Mouse (Mus musculus): Measurements from ENCODE around the gene Trhde.

Trhde gene

DNA sequence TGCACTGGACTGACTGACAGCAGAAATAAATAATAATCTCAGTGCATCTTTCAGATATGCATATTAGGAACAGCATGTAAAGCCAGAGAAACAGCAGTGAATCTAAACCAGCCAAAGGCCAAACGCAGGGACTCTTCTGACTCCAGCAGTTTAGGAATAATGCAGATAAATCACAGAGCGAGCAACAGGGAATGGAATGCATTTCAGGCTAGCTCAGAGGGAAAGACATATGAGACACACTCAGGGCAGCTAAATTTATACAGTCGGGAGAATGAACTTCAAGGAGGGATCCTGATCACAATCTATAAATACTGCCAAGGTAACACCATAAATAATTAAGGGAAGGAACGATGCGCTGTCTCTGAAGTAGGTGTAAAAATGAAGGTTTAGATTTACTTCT, 66.4 kb downstream of the Trhde start:
- DNase-seq, result no peak

DNA sequence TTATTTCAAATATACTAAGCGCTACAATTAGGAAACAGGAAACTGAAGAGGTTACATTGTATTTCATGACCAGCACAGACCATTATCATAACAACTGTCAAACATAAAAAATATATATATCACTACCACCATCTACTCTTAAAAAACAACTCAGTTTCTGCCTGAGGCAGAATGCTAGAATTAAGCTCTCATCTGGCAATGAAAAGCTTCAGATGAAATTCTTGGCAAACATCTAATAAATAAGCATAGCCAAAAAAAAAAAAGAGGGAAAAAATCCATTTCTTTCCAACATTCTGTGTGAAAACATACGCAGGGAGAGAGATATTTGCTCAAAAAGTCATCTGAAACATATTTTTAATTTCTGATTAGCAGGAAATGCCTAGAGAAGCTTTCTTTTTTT, 67.0 kb downstream of the Trhde start:
- no peak for DNase-seq

DNA sequence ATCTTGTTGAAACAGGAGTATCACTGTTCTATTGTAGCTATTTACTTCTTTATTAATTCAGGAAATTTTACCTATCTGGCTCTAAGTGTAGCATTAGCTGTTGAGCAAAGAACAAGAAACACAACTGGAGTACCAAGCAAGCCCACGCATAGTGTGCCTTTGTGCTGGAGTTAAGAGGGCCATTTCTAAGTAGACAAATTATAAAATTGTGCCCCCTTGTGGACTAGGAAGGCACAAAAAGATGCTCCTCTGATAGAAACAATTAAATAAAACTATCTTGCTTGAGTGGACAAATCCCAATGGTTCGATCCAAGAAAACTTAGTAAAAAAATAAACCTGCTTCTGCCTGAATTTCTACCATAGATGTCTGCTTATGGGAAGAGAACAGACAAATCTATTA, 76.5 kb downstream of the Trhde start:
- no peak for DNase-seq

DNA sequence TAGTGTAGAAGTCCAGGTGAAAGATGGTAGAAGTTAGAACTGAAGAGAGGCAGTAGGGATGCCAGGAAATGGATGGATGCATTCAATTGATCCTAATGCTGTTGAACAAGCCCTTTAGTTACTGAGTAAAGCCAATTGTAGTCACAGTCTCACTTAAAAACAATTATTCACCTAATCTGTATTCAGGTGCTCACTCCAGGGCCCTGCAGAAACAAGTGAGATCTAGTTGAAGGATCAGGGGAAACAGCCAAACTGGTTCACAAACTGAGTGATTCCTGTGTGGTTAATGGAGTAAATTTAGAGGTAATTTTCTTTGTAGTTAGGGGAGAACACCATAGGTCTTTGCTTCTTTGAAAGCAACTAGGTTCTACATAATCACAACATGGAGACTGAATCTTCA, 100.3 kb downstream of the Trhde start:
- DNase-seq, result no peak

DNA sequence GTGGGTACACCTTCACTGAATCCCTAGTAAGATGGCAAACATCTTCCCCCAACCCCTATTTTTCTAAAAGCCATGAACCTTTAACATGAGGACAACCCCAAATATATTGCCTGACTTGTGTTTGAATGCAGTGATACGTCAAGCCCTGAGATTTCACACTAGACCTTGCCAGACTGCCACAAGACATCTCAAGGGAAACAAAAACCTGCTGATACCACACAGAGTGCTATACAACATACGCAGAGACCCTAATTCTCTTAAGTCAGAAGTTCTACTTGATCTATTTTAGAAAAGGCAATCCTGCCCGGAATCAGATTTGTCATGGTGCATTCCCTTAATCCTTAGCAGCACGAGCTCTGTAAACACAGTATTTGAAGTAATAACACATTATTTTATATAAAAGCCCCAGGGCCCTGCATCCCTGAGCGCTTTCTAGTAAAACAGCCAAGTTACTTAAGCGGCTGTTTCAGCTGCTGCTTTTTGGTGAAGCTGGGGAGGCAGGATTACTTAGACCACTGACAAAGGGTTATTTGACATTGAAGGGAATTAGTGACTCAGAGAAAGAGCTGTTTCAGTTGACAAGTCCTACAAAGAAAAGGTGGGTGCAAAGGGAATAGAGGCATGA, 130.2 kb downstream of the Trhde start:
- no peak for DNase-seq

DNA sequence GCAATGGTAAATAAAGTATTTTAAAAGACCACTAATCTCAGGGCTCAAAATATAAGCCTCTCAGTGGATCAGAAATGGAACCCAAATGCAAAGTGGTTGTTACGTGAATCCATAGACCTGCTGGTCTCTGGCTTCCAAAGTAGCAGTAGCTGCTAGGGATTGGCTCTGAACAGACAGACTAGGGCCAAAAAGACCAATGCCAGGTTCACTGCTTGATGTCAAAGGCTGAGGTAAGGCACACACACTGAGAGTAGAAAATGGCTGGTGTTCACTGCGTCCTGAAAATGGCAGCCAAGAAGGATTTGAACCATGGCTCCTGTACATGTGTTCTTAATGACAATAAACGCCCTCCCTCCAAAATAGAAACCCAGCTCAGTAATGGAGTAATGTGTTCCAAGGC, 209.1 kb downstream of the Trhde start:
- peak; percentile 12 for DNase-seq

DNA sequence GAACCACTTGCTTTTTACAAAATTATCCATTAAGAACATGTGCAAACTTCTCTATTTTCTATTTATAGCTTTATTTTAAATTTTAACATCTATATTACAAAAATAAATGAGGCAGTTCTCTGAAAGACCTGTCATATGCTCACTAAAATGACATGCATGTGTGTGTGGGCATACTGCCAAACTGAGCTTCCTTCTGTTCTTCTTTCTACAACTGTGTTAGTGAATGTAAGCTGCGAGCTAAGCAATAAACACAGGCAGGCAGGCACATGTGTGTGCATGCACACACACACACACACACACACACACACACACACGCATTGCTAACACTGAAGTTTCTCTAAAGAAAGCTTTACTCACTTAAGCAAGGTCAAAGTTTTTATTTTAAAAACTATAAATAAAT, 223.2 kb downstream of the Trhde start:
- peak; percentile 42 for DNase-seq

DNA sequence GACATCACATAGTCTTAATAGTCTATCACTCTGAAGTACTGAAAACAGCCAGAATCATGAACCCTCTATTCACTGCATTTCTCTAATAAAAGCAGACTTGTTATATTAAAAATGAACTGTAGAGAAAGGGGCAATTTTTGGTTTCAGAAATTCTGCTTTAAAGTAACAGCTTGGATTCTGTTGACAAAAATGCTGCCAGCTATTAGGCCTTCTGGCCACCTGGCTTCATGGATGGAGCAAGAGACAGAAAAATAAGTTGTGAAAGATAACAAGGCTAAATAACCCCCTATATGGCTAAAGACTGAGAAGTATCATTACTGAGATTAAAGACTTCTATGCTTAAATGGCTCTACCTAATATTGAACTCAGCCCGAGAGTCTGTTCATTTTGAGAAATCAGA, 234.2 kb downstream of the Trhde start:
- DNase-seq, result peak; percentile 20

DNA sequence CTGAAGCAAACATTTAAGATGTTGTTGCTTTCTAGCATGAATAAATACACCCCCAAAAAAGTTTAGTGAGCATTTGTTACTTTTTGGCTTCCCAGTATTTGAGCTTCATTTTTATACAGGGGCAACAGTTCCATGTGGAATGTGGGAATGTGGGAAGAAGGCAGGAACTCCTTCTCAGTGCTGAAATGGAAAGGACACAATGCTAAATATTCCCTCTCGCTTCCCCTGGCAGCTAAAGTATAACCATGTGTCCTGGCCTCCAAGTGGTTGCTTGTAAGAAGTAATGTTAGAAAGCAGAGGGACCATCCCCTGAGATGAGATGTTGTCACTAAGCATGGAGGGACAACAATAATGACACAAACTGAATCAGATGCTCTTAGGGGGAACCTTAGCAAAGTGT, 292.9 kb downstream of the Trhde start:
- no peak for DNase-seq

DNA sequence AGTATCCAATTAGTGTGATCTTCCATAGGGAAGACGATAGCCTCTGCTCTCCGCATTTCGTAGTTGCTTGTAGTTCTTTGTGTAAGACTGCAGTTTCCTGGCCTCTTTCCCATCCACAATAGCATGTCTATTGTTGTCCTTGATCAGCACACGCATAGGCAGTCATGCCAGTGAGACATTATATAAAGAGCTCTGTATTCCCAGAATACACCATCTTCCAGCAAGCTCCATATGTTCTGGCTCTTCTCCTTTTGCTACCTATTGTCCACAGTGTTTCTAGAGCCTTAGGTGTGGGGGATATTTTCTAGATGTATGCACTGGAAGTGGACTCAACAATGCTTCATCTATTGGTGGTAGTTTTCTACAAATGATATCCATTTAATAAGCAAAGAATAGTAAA, 313.3 kb downstream of the Trhde start:
- no peak for DNase-seq

DNA sequence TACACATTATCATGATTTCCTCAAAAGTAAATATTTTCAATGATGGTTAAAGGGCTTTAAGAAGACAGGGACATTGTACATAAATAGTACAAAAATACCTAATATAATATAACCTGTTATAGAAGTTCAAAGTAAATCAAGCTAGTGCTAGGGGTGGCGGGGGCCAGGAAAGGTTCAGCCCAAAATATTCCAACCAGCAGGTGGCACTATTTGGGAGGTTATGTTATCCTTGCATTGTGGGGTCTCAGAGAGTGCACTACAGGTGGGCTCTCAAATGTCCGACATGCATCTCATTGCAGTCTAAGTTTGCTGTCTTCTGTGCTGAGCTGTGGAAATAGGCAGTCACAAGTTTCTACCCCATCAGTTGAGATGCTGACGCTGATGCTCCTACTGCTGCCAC, 346.5 kb downstream of the Trhde start:
- DNase-seq, result no peak

DNA sequence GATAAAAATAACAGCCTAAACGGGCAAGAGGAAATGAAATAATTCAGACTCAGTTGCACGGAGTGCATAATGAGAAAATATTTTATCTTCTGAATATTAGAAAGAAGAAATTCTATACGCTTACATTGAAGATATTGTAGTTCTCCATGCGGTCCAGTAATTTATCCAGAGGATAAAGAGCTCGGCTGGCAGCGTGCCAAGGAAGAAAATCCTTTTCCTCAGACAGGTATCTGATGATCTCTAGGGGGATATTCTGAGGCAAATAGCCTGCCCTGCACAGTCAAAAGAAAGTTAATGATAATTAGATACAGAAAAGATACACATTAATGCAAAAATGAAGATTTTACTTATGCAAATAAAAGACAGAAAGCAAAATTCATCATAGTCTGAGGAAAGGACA, 354.0 kb downstream of the Trhde start:
- no peak for DNase-seq

DNA sequence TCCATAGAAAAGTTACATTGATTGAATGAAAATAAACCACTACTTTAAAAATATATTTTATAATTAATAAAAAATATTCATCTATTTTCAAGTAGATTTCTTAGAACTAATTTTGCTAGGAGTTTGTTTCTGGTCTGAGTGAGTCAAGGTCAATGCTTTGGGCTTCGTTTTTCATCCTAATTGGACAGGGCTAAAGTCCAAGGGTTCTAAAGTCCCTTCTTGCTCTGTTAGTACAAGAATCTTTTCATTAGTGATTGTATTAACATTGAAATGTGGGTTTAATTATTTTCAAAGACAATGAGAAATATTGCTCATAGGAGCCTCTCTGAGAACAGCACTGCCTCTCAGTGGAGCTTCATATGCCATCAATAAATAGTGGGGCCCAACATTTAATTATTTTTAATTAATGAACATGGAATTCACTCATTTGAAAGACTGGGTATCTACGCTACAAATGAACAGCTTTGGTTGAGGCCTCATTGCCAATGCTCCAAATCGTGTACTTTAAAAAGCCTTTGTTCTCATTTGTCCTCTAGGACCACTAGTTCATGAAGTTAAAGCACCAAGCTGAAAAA, 383.1 kb downstream of the Trhde start:
- no peak for DNase-seq

DNA sequence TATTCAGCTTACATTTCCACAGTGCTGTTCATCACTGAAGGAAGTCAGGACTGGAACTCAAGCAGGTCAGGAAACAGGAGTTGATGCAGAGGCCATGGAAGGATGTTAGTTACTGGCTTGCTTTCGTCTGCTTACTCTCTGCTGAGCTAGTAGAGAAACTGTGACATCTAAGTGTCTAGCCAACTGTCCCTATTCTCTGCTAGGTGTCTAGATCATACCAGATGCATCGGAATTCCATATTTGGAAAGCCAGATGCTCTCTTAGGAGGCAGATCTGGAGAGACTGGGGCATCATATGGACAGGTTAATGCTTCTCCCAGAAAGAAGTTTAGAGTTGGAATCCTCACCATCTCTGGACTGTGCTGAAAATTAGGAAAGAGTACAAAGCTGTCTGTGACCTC, 386.4 kb downstream of the Trhde start:
- DNase-seq, result no peak

DNA sequence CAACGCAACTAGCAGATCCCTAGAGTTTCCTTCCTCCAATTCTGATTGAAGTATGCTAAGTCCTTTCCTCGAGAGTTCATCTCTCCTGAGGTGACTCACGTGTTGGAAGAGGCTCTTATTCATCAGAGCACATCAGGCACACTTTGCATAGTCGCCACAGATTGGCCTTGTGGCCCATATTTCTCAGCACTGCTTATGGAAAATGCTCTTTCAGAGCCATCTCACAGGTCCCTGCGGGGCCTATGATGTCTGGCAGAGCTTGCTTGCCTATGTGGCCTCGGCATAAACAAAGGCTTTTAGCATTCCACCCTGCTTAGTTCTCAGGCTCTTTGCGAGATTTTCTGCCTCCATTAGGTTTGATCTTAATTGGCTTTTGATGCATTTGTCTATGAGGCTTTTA, 396.8 kb downstream of the Trhde start:
- DNase-seq, result no peak

DNA sequence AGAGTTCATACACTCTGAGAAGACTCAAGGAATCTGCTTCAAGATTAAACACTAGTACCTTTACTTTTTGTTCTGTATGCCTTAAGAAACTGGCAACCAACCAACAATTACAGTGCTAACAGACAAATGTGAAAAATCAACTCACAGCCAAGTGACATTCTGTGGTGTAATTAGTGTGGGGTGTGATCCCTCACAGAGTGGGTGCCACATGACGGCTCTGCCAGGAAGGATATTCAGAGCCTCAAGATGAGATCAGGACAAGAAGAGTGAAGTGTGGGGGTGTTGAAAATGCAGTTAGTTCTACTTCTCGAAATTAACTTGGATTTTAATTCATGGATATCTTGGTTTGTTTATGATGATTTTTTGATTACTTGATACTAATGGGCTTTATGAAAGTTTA, 398.3 kb downstream of the Trhde start:
- no peak for DNase-seq

DNA sequence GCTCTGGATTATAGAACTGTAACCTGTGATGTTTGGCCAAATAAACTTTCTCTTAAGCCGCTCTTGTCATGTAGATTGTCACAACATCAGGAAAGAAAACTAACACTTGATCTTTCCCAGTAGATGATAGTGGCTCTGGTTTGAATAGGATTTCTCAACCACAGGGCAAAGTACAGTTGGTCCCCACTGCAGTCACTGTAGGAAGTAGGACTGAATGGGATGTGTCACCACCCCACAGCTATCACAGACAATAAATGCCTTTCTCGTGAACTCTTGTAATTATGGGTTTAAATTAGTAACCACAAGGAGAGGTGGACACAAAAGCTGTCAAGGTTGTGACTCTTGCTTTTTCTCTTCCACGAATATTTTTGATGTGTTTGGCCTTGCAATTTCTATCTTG, 431.3 kb downstream of the Trhde start:
- no peak for DNase-seq

DNA sequence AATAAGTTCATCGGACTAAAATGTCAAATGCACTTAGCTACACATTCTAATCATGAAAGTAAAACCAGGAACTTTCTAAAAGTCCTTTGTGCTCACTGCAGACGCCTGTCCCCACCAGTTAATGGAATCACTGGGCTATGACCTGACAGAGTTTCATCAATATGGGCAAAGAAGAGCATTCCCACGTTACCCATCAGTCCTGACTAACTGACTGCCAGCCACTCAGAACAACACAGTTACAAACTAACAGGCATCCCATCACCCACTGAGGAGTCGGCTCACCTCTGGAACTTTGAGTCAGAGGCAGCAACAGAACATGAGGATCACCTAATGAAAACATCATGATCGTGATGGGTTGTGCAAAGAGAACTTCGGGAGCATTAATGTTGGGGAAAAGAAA, 438.7 kb downstream of the Trhde start:
- no peak for DNase-seq

DNA sequence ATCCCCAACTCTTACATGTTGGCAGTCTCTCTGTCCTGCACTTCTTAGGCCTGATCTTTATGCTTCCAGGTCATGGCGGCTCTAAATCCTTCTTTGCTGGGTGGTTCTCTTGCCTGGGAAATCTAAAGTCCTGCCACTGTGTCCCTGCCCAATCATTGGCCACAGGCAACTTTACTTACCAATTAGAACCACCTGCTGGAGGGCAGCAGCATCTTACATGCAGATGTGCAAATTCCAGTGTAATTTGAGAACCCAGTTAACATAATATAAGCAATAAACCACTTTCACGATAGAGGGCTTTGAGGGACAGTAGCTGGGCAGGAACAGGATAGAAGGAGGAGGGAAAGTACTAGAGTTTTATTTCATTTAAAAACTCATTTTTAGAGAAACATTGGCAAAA, 439.5 kb downstream of the Trhde start:
- DNase-seq, result no peak

Measured in cerebellum, adult 11 months (tissue).